Mouse (Mus musculus) adrenal gland, adult 2 months (tissue): ENCODE measurements around the gene Olfr275. TPM values are rescaled to one million over a fixed set of nuclear protein-coding genes. Genes with fewer than 3 reads are reported as not detected.
"Not testable (repeated sequence)": the region's sequence is repeated elsewhere in the genome, so short reads cannot be mapped to it uniquely, and the experiment has no call there.

Experiments used
- DNase-seq: peaks from one replicate; pipeline ENCODE4 v3.0.0; 2021
- long read RNA-seq: library from polyadenylated mRNA; stranded (forward); transcript quantifications from one replicate; pipeline ENCODE4 v2.0.0, GENCODE M21; 2021
- polyA plus RNA-seq: library from polyadenylated mRNA; depleted of rRNA; stranded (reverse); fragments of >200 nt; gene quantifications from 2 replicates; pipeline ENCODE4 v1.2.3, GENCODE M21; 2012; rRNA removed
- total RNA-seq, 2 experiments: library from RNA; stranded (reverse); gene quantifications; 2 replicates each; pipeline ENCODE4 v1.2.3; 2021

Olfr275 gene
- total RNA-seq (not detected), polyA plus RNA-seq (not detected in 2 replicates)
- long read RNA-seq = 0 reads

DNA sequence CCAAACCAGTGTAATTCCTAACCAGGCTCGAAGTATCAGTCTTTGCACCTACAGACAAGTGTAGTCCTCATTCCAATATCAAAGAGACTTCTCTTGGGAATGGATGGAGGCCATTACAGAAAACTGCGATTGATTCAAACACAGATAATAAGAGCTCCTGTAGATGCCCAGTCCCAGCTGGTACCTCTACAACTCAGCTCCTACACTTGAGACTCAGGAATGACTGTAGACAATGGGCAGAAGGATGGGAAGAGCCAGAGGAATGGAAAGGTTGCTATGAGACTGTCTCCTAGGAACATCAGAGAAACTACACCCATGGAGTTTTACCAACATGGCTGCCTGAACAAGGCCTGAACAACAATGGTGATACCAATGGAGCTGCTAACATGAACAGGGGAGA lies at the start of gene Olfr275:
TSS of gene Olfr275 (plus strand) at position 301 of the 400 bp plus-strand sequence.
- no peak for DNase-seq

DNA sequence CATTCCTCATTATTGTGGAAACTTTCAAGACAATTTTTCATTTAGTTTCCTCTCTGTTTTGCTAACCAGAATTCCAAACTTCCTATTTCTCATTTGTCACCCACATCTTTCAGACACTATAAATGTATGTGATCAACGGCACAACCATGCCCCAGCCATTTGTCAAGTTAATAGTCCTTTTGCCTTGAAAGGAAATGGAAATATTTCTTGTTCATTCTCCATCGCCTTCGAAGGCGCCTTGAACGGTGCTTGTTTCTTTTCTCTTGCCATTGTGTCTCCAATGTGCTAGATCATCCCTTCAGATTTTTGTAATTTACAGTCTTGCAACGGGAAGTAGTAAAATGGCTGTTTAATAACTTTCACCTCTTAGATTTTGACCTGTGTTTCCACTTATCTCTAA lies 48.8 kb upstream of the Olfr275 start:
- DNase-seq = no peak

DNA sequence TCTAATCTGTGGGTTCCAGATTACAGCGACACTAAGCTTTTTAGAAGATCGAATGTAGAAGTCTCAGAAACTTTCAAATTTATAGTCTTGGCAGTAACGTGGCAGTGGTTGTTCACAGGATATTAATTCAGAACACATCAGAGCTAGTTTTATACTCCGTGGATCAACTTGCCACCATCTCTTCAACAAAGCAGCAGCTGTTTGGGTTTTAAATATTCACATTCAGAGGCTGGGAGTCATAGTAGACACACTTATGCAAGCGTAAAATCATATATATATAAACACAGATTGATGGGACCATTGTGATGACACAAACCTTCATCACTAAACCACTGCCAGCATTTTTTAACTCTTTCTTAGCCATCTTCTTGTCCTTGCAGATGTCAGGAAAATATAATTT lies 42.2 kb upstream of the Olfr275 start:
- DNase-seq = no peak

DNA sequence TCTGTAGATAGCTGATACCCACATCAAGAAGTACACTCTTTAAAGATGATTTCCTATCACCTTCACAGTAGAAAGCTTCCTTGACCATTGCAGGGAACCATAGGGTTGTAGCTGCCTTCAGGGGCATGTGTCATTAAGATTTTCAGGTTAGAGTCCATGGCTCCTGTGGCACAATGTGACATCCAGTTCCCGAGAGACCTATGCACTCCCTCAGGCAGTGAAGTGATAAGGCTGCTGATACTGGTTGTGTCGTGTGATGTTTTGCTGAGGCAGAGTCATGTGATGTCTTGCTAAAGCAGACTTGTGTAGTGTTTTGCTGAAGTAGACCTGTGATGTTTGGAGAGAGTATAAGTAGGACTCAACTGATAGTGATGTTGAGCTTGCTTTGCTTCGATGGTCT lies 14.4 kb upstream of the Olfr275 start:
- no peak for DNase-seq

DNA sequence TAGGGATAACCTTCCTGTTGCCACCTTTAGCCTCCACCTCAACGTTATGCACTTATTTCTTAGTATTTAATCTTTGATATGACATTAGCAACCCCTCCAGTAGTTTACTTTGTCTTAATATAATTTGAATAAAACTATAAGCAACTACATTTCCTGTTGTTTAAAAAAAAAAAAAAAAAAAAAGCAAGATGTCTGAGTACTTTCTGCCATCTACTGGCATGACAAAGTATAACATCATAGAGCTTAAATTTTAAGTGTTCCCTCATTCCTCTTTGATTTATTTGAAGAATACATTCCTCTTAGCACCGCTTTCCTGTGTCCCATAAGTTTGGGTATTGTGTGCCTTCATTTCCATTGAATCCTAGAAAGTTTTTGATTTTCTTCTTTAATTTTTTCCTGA lies 2.5 kb upstream of the Olfr275 start:
- DNase-seq = no peak

DNA sequence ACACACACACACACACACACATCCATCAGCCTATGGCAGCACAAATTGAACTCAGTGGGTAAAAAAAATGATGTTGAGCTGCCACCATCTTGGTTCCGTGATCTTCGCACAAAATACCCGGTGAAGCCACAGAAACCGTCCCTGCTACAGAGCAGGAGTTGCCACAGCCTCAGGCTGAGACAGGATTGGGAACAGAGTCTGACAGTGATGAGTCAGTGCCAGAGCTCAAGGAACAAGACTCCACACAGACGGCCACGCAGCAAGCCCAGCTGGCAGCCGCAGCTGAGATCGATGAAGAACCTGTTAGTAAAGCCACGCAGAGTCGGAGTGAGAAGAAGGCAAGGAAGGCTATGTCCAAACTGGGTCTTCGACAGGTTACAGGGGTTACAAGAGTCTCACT lies 7.0 kb downstream of the Olfr275 start:
- no peak for DNase-seq

DNA sequence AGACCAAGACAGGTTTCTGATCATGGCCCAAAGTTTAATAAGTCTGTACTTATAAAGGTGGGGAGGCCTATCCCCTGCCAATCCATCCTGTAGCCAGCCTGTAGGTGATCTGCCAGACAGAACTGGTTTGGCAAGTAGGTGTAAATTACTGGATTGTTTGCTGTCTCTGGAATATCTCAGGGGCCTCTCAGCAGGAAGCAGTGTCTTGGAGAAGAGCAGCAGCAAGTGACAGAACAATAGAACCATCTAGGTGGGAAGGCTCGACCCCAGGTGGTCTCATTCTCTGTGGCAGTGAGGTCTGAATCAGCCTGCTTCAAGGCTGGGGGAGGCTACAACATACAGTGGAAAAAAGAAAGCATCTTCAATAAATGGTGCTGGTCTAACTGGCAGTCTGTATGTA lies 31.0 kb downstream of the Olfr275 start:
- DNase-seq = not testable (repeated sequence)

DNA sequence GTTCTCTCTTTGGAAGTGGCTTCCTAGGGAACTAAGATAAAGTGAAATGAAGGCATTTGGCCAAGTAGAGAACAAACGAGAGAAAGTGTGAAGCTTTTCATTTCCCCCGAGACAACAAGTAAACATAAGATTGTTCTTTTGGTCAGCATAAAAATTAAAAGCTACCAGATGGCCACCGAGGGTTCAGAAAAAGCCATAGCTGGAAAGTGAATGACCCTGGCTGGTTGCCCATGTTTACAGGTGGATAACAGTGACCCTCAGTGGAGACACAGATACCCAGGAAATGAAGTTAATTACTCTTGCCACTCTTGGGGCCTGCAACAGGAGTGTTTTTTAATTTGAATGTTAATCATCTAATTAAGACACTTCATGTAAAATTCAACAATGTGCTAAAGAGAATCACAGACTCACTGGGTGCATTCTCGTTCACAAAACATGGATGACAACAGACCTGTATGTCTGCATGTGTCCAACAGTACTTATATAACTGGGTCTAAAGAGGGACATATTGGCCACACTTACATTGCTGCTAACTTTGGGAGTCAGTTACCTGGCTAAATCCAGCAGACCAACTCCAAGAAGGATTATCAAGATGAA lies 34.7 kb downstream of the Olfr275 start:
- DNase-seq = no peak

DNA sequence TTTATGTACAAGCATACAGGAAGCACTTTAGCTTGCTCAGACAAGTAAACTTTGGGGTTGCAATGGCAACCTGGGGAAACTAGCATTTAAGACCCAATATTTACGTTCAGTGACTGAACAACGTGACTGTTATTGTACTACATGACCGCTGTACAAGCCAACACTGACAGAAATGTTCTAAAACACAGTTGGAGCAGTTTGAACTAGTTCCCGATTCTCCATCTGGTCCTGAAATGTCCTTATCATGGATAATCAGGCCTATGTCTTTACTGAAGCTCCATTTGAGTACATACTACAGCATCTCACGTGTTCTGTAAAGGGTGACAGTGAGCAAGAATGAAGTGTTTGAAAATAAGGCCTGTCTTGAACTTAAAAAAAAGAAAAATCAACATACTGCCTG lies 35.3 kb downstream of the Olfr275 start:
- no peak for DNase-seq

DNA sequence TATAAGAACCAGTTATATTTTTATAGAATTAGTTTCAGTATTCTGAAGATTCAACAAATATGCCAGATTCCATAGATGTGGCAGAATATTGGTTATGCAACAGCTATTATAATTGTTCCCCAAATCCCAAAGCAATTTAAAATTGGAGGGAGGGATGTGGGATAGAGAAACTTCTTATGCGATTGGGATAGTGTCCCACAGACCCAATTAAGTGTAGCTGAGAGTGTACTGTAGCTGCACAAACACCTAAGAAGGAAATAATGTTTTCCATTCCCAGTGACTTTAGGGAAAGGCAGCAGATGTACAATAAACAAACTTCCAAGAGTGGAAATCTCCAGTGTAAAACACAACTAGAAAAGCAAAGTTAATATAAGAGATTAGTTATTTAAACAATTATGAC lies 44.7 kb downstream of the Olfr275 start, which contains the start of gene Olfr273:
TSS of gene Olfr273 (minus strand) at position 101 of the 400 bp plus-strand sequence.
- no peak for DNase-seq

DNA sequence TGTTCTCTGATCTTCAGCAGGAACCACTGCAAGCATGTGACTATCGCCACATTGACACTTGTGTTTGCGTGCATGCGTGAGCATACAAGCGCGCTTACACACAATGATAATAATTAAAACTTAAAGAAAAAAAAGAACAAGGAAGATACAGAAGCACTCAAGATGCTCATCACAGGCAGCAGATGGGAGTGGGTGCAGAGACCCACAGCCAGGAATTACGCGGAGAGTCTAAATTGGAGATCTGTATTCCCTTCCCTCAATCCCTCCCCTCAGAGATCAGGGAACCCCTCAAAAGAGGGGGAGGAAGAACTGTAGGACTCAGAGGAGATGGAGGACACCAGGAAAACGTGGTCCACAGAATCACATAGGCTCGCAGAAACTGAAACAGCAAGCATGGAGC lies 49.8 kb downstream of the Olfr275 start:
- DNase-seq = no peak

Other genes starting within 250 kb of the Olfr275 start
- not detected for gene Toporsl, start 218.3 kb upstream of the Olfr275 start, total RNA-seq
- gene Toporsl, start 218.3 kb upstream of the Olfr275 start, polyA plus RNA-seq = not detected in 2 replicates
- not detected for gene Olfr273, start 44.6 kb downstream of the Olfr275 start, total RNA-seq
- not detected in 2 replicates for gene Olfr273, start 44.6 kb downstream of the Olfr275 start, polyA plus RNA-seq
- gene Olfr272, start 104.6 kb downstream of the Olfr275 start, total RNA-seq = not detected
- not detected in 2 replicates for gene Olfr272, start 104.6 kb downstream of the Olfr275 start, polyA plus RNA-seq
- gene Olfr270, start 149.9 kb downstream of the Olfr275 start, total RNA-seq = not detected
- not detected in 2 replicates for gene Olfr270, start 149.9 kb downstream of the Olfr275 start, polyA plus RNA-seq
- gene Nipsnap3a, start 174.7 kb downstream of the Olfr275 start, total RNA-seq = not detected
- gene Nipsnap3a, start 174.7 kb downstream of the Olfr275 start, polyA plus RNA-seq = not detected in 2 replicates
- gene Nipsnap3b, start 197.3 kb downstream of the Olfr275 start, total RNA-seq = 10 to 100 TPM; 32.7 to 58.8 TPM
- 46.2 and 61.3 TPM in 2 replicates for gene Nipsnap3b, start 197.3 kb downstream of the Olfr275 start, polyA plus RNA-seq